Mouse (Mus musculus) kidney, postnatal 0 days (tissue): Measurements from ENCODE around the gene Chst8. TPM values are rescaled to one million over a fixed set of nuclear protein-coding genes. Genes with fewer than 3 reads are reported as not detected.
A peak's percentile ranks its signal among the peaks of the same experiment; 100 is the strongest.

Experiments used
- ATAC-seq: fragments of 200-750 bp; cut with Nextera tagmentation; replicated peaks from 2 replicates; pipeline ENCODE4 v1.8.0; 2017; ENCODE audit warnings: low read depth, moderate number of reproducible peaks, moderate TSS enrichment, moderate library complexity; ENCODE audit not compliant: low FRiP score
- DNase-seq: peaks from one replicate; pipeline ENCODE4 v3.0.0-alpha.2; 2016; ENCODE audit warnings: low spot score
- H3K27ac ChIP-seq: fragments of 300-500 bp; sonication (generic); 2 replicates; pipeline ENCODE4 v1.5.1; 2014; ENCODE audit warnings: mild to moderate bottlenecking
- H3K27me3 ChIP-seq: fragments of 300-500 bp; sonication (generic); 2 replicates; pipeline ENCODE4 v1.6.1; 2014; ENCODE audit warnings: low read length, mixed read lengths; ENCODE audit not compliant: insufficient read depth
- H3K36me3 ChIP-seq: fragments of 300-500 bp; sonication (generic); 2 replicates; pipeline ENCODE4 v1.6.1; 2014; ENCODE audit warnings: low read length, mixed read lengths; ENCODE audit not compliant: insufficient read depth
- H3K4me1 ChIP-seq: fragments of 300-500 bp; sonication (generic); replicated peaks from 2 replicates; pipeline ENCODE4 v1.6.1; 2014; ENCODE audit warnings: antibody characterized with exemption, low read length, mixed read lengths; ENCODE audit not compliant: insufficient read depth
- H3K4me2 ChIP-seq: fragments of 300-500 bp; sonication (generic); 2 replicates; pipeline ENCODE4 v1.6.1; 2014; ENCODE audit warnings: mild to moderate bottlenecking, low read length, moderate library complexity, mixed read lengths
- H3K4me3 ChIP-seq: fragments of 300-500 bp; sonication (generic); replicated peaks from 2 replicates; pipeline ENCODE4 v1.5.1; 2014; ENCODE audit warnings: low read depth, low read length
- H3K9ac ChIP-seq: fragments of 300-500 bp; sonication (generic); 2 replicates; pipeline ENCODE4 v1.6.1; 2014; ENCODE audit warnings: low read depth, low read length
- H3K9me3 ChIP-seq: fragments of 300-500 bp; sonication (generic); replicated peaks from 2 replicates; pipeline ENCODE4 v1.6.1; 2016; ENCODE audit warnings: low read length, inconsistent platforms, mixed read lengths
- CTCF ChIP-seq: IDR thresholded peaks from 2 replicates; pipeline ENCODE4 v1.5.1; 2016; ENCODE audit warnings: antibody characterized with exemption, low read depth, mild to moderate bottlenecking, moderate library complexity
- WGBS: fragments of 180-500 bp; shearing (Covaris S2); extraction: QIAGEN DNeasy Blood & Tissue Kit; methylation state at CpG from one replicate; pipeline ENCODE4 v1.1.7; 2014; 5-methylcytosine and 5-hydroxymethylcytosine counted together
- polyA plus RNA-seq: library from polyadenylated mRNA; unstranded; fragments of >200 nt; fragmentation: Nextera tagmentation; extraction: Ambion mirVana; gene quantifications from 2 replicates; pipeline ENCODE4 v1.2.1, GENCODE M21; 2015

Gene Chst8
- polyA plus RNA-seq, 1 experiment from 2014 or later: 14.1 TPM

DNA sequence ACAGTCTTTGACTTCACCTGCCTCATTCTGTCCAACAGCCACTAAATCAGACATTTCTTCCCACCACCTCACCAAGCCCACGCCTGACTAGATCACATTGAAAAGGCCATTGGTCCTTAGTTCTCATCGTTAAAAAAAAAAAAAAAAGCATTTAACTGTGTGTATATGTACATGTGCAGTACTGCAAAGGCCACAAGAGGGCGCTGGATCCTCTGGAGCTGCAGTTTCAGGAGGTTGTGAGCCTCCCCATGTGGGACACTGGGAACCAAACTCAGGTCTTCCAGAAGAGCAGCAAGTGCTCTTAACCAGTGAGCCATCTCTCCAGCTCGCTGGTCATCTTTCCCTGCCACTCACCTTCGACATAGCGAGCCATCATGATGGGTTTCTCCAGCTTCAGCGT lies 22.1 kb downstream of the Chst8 start:
- no peak overlapping the region for H3K4me2 ChIP-seq
- H3K4me3 ChIP-seq: no peak overlapping the region
- no peaks in the 10 kb centered on the region for H3K4me1 ChIP-seq
- H3K27me3 ChIP-seq: no peaks in the 10 kb centered on the region
- peak; percentile 47 for TF ChIP-seq CTCF
- DNase-seq: no peak
- no peaks in the 10 kb centered on the region for H3K36me3 ChIP-seq
- H3K9me3 ChIP-seq: no peaks in the 10 kb centered on the region
- ATAC-seq: no peak
- 77% methylated on average over 7 of the region's 7 CpGs for WGBS
- no peak overlapping the region for H3K27ac ChIP-seq
- H3K9ac ChIP-seq: no peak overlapping the region

DNA sequence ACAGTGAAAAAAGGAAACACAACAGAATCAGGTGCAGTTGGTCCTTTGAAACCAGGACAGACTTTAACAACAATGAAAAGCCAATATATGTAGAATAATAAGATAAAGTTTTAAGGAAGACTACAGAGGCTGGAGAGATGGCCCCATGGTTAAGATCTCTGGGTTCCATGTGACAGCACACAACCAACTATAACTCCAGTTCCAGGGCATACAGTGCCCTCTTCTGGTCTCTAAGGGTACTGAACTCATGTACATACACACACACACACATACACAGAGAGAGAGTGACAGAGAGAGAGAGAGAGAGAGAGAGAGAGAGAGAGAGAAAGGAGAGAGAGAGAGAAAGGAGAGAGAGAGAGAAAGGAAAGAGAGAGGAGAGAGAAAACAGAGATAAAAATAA lies 25.3 kb downstream of the Chst8 start:
- Histone ChIP-seq H3K4me2 (no peak overlapping the region), H3K9ac (no peak overlapping the region), H3K4me3 (no peak overlapping the region), H3K4me1 (no peaks in the 10 kb centered on the region), H3K36me3 (no peaks in the 10 kb centered on the region), H3K27ac (no peak overlapping the region), H3K9me3 (no peaks in the 10 kb centered on the region), H3K27me3 (no peaks in the 10 kb centered on the region)
- DNase-seq: no peak
- no peak for ATAC-seq
- TF ChIP-seq CTCF: peak; percentile 8; the same call in 1 of the 2 replicates

DNA sequence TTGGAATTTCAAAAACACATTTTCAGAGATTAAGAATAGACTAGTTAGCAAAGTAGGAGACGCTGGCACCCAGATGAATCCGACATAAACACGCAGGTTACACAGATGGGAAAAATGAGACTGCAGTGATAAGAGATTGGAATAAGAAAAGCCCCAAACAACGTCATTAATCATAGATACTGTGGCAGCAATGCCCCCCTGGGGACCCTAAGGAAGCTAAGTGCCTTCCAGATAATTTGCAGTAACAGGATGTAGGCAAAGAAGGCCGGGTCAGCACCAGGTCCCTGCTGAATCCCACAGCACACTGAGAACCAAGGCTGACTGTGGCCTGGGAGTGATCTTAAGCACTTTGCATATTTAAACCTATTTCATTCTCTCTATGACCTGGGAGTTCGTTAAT lies 27.5 kb downstream of the Chst8 start:
- no peaks in the 10 kb centered on the region for H3K4me1 ChIP-seq
- H3K36me3 ChIP-seq: no peaks in the 10 kb centered on the region
- TF ChIP-seq CTCF: no peak
- no peak overlapping the region for H3K27ac ChIP-seq
- no peak overlapping the region for H3K4me2 ChIP-seq
- no peak for ATAC-seq
- no peak for DNase-seq
- H3K4me3 ChIP-seq: no peak overlapping the region
- 54% methylated on average over 6 of the region's 6 CpGs for WGBS
- no peaks in the 10 kb centered on the region for H3K9me3 ChIP-seq
- no peaks in the 10 kb centered on the region for H3K27me3 ChIP-seq
- H3K9ac ChIP-seq: no peak overlapping the region

DNA sequence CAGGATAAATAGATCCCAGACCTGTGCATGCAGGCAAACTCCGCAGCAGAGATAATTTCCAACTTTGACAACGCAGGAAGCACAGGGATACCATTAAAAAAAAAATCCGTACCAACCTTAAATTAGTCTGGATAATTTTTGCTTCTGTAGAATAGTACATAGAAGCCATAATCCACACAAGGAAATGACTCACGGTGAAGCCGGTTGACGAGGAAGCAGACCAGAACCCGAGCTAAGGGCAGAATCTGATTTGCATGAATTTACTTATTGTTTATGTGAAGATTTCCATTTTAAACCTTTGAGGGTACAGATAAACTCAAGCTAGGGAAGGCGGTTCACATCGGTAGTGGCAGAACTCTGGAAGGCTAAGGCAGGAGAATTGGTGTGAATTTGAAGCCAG lies 28.0 kb downstream of the Chst8 start:
- Histone ChIP-seq H3K4me3 (no peak overlapping the region), H3K36me3 (no peaks in the 10 kb centered on the region), H3K9ac (no peak overlapping the region), H3K4me2 (no peak overlapping the region), H3K27ac (no peak overlapping the region), H3K9me3 (no peaks in the 10 kb centered on the region), H3K4me1 (no peaks in the 10 kb centered on the region), H3K27me3 (no peaks in the 10 kb centered on the region)
- no peak for TF ChIP-seq CTCF
- 54% methylated on average over 9 of the region's 9 CpGs for WGBS
- DNase-seq (no peak), ATAC-seq (no peak)

DNA sequence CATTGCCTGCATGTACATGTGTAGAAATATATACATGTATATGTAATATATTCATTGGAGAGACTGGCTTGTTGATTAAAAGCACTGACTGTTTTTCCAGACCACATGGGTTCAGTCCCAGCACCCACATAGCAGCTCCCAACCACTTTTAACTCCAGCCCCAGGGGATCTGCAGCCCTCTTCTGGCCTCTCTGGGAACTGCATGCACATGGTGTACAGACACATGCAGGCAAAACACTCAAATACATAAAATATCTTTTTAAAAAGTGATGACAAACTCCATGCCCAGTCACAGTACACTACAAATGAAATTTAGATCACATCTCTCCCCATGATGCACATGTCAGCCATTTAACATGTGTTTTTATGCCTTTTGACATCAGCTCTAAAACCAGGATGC lies 30.5 kb downstream of the Chst8 start:
- DNase-seq (no peak), ATAC-seq (no peak)
- H3K4me3 ChIP-seq: no peak overlapping the region
- H3K36me3 ChIP-seq: no peaks in the 10 kb centered on the region
- H3K9ac ChIP-seq: no peak overlapping the region
- H3K27me3 ChIP-seq: no peaks in the 10 kb centered on the region
- no peaks in the 10 kb centered on the region for H3K4me1 ChIP-seq
- H3K4me2 ChIP-seq: no peak overlapping the region
- peak; percentile 48 for TF ChIP-seq CTCF
- H3K27ac ChIP-seq: no peak overlapping the region
- H3K9me3 ChIP-seq: no peaks in the 10 kb centered on the region

DNA sequence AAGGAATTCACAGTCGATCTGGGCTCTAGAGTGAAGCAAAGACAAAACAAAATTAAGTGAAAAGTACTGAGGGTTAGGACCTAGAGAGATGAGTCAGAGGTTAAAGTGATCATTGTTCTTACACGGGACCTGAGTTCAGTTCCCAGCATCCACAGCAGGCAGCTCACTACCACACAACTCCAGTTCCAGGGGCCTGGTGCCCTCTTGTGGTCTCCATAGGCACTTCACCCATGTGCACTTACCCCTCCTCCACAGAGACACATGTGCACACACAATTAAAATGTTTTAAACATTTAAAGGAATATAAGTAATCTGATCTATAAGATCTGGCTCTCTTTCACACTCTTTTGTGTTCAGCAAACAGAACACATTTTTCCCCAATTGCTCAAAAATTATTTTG lies 31.3 kb downstream of the Chst8 start:
- no peak overlapping the region for H3K4me3 ChIP-seq
- no peaks in the 10 kb centered on the region for H3K27me3 ChIP-seq
- ATAC-seq (no peak), DNase-seq (no peak)
- no peaks in the 10 kb centered on the region for H3K36me3 ChIP-seq
- H3K9ac ChIP-seq: no peak overlapping the region
- 95% methylated on average over 2 of the region's 2 CpGs for WGBS
- no peak overlapping the region for H3K4me2 ChIP-seq
- no peaks in the 10 kb centered on the region for H3K4me1 ChIP-seq
- H3K27ac ChIP-seq: no peak overlapping the region
- no peaks in the 10 kb centered on the region for H3K9me3 ChIP-seq
- peak; percentile 20; the same call in 1 of the 2 replicates for TF ChIP-seq CTCF

DNA sequence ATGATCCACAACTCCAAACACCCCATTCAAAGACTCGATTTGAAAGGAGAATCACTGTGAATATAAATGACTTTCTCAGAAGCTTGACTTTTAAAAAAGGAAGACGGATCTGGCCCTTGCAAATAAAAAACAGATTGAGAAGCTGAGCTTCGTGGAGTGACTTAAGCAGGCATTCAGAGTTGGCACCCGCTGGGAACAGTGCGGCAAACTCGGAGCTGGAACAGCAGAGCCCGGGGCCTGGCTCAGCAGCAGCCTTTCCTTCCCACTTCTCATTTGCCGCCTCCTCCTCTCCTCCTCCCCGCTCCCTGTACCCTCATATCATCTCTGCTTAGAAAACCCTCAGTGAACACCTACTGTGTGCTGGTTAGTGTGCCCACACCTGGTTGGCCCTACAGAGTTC lies 34.1 kb downstream of the Chst8 start:
- 55% methylated on average over 9 of the region's 9 CpGs for WGBS
- Histone ChIP-seq H3K4me3 (no peak overlapping the region), H3K27ac (no peak overlapping the region), H3K4me1 (0 out of 2 replicates have a peak, but pooled peaks cover 6% of the 10 kb centered on the region), H3K9ac (no peak overlapping the region), H3K36me3 (no peaks in the 10 kb centered on the region), H3K4me2 (no peak overlapping the region), H3K27me3 (no peaks in the 10 kb centered on the region), H3K9me3 (no peaks in the 10 kb centered on the region)
- no peak for TF ChIP-seq CTCF
- ATAC-seq (no peak), DNase-seq (no peak)
